Mouse (Mus musculus) 3134 (cell line): ENCODE results near the gene Usp35.

Experiments
- DNase-seq: peaks from one replicate; pipeline ENCODE4 v3.0.0-alpha.2; 2011; ENCODE audit warnings: low spot score; ENCODE audit not compliant: insufficient read length; ENCODE audit errors: extremely low read depth

Usp35 gene

DNA sequence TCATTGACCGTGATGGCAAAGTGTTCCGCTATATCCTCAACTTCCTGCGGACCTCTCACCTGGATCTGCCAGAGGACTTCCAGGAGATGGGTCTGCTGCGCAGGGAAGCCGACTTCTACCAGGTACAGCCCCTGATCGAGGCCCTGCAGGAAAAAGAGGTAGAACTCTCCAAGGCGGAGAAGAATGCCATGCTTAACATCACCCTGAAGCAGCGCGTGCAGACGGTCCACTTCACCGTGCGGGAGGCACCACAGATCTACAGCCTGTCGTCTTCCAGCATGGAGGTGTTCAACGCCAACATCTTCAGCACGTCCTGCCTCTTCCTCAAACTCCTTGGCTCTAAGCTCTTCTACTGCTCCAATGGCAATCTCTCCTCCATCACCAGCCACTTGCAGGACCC, 15.6 kb upstream of the Usp35 start:
- DNase-seq = no peak

DNA sequence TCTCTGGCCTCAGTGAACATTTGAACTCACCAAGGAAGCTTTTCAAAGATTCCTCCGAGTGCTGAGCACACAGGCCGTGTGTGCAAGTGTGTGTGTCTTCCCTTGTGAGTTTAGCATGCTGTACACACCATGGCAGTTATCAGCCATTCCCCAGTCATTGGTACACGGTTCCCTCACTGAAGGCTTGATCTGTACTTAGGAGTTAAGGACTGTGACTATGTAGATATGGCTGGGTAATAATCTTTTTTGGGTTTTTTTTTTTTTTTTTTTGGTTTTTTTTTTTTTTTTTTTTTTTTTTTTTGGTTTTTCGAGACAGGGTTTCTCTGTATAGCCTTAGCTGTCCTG, 15.0 kb upstream of the Usp35 start:
- no peak for DNase-seq

DNA sequence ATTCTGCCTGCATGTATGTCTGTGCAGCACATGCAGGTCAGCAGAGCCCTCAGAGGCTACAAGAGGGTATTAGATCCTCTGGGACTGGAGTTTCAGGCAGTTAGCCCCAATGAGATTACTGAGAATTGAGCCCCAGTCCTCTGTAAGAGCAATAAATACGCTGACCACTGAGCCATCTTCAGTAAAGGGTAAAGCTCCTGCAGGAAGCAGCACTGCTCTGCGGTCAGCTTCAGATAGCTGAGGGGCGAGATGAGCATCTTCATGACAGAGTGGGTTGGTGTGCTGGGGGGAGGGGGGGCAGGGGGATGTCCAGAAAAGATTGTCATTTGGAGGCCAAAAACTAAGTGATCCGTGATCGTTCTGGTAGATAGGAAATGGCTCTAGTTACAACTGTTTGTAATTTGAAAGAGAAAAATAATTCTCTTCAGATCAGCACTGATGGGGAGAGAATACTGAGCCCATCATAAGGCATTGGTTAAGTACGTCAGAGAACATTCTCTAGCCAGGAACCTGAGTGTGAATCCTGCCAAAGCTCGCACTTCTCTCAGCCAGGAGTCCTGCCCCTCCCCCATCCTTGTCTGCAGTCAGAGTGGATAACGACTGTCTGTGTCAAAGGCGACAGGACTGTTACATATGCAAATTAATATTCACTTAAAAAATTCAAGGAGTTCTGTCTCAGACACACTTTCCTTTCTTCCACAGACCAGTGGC, 14.4 kb upstream of the Usp35 start:
- no peak for DNase-seq

DNA sequence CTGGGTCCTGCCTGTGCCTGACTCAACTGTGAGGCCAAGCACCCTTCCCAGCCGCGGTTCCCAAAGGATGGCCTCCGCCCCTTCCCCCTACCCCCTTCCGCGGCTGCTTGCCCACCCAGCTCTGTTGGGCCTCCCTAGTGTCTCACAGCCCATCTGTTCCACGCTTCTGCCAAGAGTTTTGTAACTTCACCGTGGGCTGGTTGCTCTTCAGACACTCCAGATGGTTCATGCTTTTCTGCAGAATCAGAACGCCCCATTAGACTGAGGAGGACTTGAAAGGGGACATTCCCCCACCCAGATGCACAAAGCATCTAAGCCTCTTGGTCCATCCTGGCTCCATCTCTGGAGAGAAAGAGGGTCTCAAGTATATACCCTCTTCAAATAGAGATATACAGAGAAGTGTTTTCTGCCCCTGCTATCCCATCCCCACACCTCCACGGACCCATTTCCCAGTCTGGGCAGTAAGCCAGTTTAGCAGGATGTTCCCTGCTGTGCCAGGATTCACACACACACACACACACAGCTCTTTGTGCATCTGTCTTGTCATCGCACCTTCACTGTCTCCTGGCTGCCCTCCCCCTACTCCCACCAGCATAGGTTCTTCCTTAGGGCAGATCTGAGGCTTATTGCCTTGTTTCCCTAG, 13.5 kb upstream of the Usp35 start:
- DNase-seq = no peak

DNA sequence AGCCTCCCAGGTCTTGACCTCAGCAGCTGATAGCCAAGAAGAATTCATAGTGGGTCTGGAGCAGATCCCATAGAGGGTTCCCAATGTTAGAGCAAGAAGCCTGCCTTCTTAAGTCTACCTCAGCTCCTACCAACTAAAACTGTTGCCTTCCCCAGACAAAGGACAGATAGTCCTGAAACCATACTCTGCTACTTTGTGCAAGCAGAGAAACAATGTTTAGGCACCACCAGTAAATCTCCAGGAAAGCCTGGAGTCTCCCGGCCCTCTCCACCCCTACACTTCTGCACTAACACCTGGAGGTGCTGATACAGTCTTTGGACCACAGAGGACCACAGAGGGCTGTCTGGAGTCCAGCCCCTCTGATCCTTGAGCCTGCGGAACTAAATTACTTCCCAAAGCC, 12.8 kb upstream of the Usp35 start:
- DNase-seq = no peak

DNA sequence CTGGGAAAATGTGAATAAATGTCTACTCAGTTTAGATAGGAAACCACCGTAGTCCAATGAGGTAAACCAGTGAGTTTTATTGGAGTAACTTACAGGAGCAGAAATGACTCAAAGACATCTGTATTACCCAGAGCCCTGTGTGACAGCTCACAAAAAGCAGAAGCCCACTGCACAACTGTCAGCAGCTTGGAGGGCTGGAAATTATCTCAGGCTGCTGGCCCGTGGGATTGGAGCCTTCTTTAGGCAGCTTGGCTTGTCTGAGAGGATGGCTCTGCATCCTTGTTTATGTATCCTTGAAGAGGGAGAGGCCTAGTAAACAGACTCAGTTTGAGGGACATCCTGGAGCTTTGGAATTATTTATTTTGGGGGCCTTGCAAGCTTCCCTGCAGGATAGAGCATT, 11.1 kb upstream of the Usp35 start:
- no peak for DNase-seq

DNA sequence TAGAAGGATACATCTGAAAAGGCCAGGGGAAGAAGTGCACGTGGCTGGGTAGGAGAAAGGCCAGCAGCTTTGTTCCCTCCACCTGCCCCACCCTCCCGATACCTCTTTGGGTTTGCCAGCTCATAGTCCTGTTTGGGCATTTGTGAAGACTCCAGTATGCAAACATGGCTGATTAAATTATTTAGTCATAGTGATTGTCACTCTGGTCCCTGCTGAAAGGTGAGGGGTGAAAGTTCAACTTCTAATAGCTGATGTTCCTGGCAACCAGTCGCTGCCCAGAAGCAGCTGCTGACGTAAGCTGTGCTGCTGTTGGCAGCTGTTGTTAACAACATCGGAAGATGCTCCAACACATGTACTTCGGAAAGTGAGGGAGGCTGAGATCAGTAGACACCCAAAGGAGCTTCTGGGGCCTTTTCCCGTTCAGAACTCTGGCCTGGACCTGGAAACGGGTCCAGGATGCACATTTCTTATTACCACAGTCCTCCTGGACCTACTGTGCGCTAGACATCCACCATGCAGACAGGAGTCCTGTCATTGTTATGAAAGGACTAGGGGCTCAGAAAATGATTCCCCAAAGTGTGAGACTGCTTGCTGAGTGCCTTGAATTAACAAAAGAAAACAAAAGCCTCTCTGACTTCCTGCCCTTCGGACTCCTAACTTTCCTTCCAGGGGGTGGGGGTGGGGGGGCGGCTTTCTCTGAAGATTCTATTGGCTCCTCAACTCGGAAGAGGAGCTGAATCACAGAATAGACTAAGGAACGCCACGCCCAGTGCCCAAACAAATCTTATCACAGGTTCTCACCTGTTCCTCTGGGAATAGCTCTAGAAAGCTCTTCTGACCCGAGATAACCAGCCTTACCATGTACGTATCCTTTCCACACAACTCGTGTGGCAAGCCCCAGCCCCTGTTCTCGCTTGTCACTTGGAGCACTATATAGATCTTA, 9.4 kb upstream of the Usp35 start:
- no peak for DNase-seq

DNA sequence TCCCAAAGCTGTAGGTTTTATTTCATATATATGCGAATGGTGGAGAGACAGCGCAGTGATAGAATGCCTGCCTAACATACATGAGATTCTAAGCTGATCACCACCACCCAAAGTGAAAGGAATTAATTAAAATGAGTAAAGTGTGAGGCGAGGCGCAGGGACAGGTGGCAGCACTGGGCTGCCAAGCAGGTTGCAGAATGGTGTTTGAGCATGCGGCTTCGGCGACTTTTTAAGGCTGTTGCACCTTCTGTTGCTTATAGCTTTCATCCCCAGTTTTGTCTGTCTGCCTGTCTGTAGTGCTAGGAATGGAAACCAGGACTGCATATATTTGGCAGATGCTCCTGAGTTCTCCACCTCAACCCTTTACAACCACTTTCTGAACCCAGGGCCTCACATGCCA, 7.8 kb upstream of the Usp35 start:
- no peak for DNase-seq

DNA sequence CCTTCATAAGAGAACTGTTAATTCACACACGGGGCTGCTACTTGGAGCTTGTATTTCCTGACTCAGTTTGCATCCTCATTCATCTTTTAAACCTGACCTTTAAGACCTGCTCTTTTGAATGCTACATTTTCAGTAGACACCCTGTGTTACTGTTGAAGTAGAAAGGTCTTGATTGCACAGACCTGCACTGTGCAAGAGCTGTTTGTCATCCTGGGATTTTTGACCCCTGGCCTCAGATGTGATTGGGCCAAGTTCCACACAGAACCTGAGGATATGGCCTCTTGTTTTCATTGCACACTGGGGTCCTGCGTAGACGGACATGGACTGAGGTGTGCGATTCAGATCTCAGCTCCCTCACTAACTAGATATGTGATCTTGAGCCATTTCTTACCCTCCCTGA, 6.8 kb upstream of the Usp35 start:
- no peak for DNase-seq

DNA sequence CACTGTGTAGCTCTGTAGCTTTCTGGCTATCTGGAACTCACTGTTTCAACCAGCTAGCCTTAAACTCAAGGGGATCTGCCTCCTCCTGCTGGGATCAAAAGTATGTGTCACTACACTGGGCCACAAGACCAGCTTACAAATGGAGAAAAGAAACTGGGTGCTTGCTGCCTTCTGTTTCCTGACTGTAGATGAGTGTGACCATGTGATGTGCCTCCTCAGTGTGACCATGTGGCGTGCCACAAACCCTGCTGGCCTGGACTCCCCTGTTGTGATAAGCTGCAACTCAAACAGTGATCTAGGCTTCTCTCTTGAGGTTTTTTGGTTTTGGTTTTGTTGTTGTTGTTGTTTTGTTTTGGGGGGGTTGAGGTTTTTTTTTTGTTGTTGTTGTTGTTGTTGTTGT, 4.9 kb upstream of the Usp35 start:
- DNase-seq = no peak

DNA sequence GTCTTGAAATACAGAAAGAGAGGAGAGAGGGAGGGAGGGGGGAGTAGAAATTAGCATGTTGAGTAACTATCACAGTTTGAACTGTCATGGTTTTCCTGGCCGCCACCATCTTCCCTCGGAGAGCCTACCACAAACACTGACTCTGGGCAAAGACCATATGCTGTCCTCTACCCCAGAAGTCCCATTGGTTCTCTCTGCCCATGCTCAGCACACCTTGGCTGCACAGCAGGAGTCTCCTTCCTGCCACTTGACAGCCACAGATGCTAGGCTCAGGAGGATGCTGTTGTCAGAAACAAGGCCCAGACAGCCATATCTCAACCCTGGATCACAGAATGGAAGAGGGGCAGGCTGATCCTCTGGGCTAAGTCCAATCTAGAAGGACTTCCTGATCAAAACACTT, 2.6 kb upstream of the Usp35 start:
- no peak for DNase-seq

DNA sequence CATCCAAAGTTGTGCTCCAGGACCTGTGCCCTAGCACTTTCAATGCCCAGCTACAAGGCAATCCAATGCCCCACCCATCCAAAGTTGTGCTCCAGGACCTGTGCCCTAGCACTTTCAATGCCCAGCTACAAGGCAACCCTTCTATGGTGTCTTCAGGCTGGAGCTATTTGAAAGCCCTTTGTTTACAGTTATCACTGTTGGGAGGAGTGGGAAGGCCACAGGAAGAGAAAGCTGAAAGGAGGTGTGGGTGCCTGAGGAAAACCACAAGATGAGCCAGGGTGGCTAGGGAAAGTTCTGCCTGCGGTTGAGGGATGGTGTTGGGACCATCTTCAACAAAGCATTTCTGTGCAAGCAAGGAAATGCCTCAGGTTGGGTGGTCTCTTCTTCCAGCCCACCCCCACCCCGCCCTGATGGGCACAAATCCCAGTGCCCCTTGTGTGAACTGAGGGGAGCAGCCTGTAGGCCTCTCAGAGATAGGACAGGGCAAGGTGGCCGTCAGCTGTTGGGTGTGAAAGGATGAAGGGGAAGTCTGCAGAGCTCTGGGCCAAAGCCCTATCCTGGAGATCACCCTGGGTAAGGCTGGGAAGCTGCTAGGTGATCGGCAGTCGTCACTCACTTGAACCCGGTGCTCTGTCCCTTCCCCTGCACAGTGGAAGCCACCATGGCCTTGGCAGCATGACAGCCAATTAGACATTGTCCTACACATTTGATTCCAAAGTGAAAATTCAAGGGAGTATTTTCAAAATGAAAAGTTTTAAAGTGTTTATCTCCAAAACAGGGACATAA, 1.5 kb upstream of the Usp35 start:
- DNase-seq = no peak

DNA sequence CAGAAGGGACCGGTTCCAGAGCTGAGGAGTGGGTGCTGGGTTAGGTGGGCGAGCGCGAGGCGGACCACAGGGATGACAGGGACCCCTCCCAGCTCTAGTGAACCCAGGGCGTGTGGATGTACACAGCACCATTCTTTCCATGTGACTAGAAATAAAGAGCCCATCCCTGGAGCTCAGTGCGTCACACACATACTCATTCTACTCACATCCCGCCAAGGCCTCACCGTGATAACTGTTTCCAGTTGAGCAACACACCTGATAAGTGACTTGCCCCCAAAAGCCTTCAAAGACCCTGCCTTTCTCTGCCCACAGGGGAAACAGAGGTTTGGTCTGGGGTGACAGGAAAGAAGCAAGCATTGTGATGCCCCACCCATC, 834 bp upstream of the Usp35 start:
- DNase-seq = no peak

DNA sequence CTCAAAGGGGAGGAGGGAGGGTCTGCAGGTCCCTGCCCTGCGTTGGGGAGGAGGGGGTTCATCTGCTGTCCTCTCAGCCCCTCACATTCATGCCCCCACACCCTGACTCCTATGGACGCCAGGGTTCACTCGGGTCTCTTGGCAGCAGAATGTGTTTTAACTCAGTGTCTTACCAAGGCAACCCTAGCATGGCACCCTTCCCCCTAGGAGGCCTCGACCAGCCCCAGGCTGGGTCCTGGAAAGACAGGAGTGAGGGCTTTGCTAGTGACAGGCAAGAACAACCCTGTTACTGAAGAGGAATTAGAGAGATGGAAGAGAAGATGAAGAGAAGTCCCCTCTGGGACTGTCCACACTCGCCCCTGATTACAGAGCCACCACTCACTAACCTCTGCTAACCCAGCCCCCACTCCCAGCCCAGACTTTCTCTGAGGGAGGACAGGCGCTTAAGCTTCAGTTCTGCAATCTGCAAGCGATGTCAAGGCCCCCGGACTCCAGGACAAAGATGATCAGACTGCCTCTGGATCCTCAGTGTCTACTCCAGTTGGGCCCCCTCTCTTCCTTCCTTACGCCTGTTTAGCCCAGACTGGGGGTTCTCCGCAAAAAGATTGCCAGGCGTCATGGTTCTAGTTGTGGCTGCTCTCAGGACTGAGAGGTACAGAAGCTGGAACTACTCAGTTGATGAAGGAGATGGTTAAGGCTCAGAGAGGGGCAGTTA, 732 bp downstream of the Usp35 start:
- DNase-seq = no peak

DNA sequence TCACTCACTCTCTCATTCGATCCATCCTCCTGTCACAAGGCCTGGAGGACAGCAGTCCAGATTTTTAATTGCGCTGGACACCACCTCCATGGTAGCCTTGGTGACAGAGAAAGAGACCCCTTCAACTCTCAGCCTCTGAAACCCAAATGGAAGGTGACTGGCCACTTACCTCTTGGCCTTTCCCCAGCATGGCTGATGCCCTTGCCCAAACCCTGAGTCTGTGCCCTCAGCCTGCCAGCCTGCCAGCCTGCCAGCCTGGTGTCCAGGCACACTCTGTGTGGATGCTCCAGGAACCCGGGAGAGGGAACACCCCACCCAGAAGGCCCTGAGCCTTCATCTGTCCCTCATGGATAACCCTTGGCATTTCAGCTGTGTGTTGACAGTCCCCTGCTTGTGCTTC, 2.1 kb downstream of the Usp35 start:
- DNase-seq = no peak

DNA sequence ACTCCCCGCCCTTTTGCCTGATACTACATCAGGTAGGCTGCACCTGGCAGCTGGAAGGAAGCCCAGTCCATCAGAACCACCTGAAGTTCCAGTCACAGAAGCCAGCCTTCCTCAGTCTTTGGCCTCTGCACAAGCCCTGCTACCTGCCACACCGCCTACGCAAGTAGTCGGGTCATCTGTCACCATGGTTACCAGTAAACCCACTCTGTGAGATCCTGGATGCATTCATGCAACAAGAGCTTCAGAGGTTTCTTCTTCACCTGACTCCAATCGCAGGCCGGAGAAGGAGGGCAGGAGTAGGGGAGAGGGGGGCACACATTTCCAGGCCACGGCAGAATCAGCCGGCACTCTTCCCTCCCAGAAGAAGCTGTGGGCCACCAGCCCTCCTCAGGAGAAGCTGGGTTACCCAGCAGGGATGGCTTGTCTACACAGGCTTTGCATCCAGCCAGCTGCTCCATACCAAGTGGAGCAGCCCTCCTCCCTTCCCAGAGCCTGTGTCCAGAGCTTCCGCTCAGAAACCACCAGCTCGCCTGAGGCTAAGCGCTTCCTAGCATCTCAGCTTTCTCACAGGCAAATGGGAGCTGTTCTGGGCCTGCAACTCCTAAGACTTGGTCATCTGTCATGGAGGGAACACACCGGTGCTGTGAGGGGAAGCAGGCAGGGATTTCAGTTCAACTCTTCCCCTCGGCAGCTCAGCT, 2.8 kb downstream of the Usp35 start:
- DNase-seq = no peak

DNA sequence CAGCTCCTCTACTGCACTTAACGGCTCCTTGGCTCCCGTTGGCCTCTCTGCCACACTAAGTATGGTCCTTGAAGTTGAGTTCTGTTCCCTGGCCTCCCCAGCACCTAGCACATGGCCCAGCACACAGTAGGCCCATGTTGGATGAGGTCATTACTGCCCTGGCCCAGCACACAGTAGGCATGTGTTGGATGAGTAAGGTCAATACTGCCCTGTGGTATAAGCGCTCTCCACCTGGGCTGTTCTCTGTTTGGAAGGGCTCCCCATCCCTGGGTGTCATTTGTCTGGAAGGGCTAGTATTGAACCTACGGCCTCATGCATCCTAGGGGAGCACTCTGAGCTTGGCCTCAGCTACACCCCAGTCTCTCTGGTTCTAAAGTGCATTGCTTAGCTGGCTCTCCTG, 4.4 kb downstream of the Usp35 start:
- no peak for DNase-seq

DNA sequence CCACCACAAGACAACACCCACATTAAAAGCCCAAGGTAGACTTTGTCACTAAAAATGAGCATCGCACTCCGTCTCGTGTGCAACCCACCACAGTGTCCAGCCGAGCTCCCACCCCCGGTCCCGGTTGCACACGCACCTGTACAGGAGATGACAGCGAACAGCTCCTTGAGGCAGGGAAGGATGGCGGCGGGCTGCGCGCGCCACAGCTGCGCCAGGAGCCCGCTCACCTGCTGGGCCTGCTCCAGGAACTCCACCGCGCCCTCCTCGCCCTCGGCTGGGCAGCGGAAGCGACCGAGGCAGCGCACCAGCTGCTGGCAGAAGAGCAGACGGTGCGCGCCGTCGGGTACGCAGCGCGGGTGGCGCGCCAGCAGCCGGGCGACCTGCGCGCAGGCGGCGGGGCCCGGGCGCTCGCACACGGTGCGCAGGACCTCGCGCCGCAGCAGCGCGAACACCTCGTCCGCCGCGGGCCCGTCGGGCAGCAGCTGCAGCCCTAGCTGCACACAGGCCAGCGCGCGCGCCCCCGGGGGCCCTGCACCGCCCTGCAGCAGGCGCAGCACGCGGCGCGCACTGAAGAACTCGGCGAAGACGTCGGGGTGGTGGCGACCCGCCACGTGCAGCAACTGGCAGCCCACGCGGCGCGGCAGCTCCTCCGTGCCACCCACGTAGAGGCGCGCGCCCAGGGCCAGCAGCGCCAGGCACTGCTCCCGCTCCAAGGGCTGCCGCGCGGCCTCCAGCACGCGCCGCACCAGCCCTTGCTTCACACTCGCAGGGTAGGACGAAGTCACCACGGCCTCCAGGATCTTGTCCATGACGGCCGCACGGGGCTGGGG, 6.4 kb downstream of the Usp35 start:
- no peak for DNase-seq

DNA sequence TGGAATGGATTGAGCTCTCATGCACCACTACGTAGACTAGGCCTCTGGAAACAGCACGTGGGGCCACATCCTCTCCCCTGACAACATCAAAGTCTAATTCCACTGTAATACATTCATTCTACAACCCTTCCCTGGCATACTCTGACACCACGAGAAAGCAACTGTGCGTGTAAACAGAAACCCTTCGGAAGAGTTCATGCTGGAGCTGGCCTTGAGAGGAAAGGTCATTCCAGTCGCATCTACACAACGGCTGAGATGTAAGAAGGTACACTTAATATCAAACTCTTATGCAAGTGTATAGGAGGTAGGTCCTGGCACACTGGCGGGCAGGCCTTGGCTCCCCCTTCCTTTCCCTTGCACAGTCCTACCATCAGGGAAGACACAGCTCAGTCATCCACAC, 7.5 kb downstream of the Usp35 start:
- no peak for DNase-seq
